8 mouse cellular contexts compared by ENCODE assay signal in the genomic region with DNA sequence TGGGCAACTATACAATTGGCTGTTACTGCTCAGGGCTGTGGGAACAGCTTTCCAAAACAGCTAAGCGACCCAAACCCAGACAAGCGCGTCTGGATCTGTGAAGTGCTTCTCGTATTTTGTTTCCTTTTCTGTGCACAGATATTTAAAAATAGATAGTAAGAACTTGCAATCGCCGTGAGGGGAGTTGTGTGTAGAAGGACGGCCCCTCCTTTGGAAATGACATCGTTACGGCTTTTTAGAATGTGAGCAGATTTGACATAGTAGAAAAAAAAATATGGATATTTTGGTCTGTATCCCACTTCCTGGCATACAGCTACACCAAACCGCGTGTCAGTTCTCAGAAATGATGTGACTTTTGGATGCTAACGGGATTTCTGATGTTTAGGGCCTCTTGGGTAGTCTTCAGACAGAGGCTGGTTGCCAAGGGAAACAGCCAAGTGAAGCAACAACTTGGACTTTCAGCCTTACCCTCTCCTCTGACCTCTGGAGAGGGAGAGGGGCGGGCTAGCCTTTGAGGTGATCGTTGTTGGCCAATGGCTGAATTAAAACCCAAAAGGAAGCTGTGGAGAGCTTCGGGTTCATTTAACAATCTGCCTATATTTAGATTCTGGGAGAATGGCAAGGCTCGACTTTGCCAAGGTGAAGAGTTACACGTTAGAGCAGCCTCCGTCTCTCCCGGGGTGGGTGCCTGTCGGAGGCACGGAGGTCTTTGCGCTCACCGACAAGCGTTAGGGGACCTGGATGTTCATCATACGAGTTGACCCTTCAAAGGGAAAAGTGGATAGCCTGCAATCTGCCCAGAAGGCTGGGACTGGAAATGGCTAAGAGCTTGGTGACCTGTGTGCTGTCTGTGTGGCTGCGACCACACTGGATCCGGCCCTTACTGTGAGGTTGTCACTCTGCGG. TPM values are rescaled to one million over a fixed set of nuclear protein-coding genes. Genes with fewer than 3 reads are reported as not detected.
A peak's percentile ranks its signal among the peaks of the same experiment; 100 is the strongest.
DNase-seq lines count a peak whose midpoint lies in the region; ATAC-seq and TF ChIP-seq lines count a peak whose summit lies in the region.

No protein-coding gene starts in this region.

- 58% methylated on average over 28 of the region's 28 CpGs for whole genome bisulfite sequencing in spleen, adult 2 months
- WGBS in forebrain, embryonic 16.5 days, result 56% methylated on average over 28 of the region's 28 CpGs
- 34% methylated on average over 28 of the region's 28 CpGs for WGBS in hindbrain, embryonic 14.5 days
- WGBS in liver, adult 2 months, result 24% methylated on average over 28 of the region's 28 CpGs
- WGBS in neural tube, embryonic 13.5 days, result 44% methylated on average over 28 of the region's 28 CpGs

- H3K36me3 ChIP-seq in spleen, adult 2 months (ENCODE audit: control insufficient read depth, insufficient read depth, low read length), result no peaks in the 10 kb centered on the region
- no peaks in the 10 kb centered on the region for H3K36me3 ChIP-seq in forebrain, embryonic 16.5 days (ENCODE audit: control insufficient read depth, insufficient read depth)
- no peaks in the 10 kb centered on the region for H3K36me3 ChIP-seq in hindbrain, embryonic 14.5 days (replicated peaks; ENCODE audit: control insufficient read depth, insufficient read depth)
- H3K36me3 ChIP-seq in liver, adult 2 months (ENCODE audit: control insufficient read depth, insufficient read depth, low read length), result peaks cover 15% of the 10 kb centered on the region
- H3K36me3 ChIP-seq in neural tube, embryonic 13.5 days, result no peaks in the 10 kb centered on the region

- TF ChIP-seq CTCF in spleen, adult 2 months (IDR thresholded peaks at IDR 0.05; ENCODE audit: extremely low read depth, insufficient read depth, insufficient read length, insufficient replicate concordance), result no peak
- TF ChIP-seq CTCF in liver, adult 2 months (IDR thresholded peaks at IDR 0.05; ENCODE audit: low read depth, low read length), result no peak

- no peak for TF ChIP-seq POLR2A in spleen, adult 2 months (IDR thresholded peaks at IDR 0.05; ENCODE audit: low read depth, low read length)
- 0 out of 2 replicates have a peak, but pooled peaks have one; percentile 5 for TF ChIP-seq POLR2A in liver, adult 2 months (IDR thresholded peaks at IDR 0.05; ENCODE audit: extremely low read depth, insufficient read depth, low read length)

- no peaks in the 10 kb centered on the region; the same call in 1 of the 2 replicates for H3K4me1 ChIP-seq in spleen, adult 2 months (ENCODE audit: control insufficient read depth, insufficient read depth, insufficient read length)
- peaks cover 9% of the 10 kb centered on the region; the same call in 1 of the 2 replicates for H3K4me1 ChIP-seq in forebrain, embryonic 16.5 days (replicated peaks; ENCODE audit: control insufficient read depth, insufficient read depth, low read length)
- H3K4me1 ChIP-seq in hindbrain, embryonic 14.5 days (replicated peaks; ENCODE audit: control insufficient read depth, insufficient read depth, low read length), result peaks cover 16% of the 10 kb centered on the region; the same call in 1 of the 2 replicates
- peaks cover 4% of the 10 kb centered on the region for H3K4me1 ChIP-seq in liver, adult 2 months (ENCODE audit: control insufficient read depth, insufficient read depth, low read length)
- H3K4me1 ChIP-seq in neural tube, embryonic 13.5 days (replicated peaks), result peaks cover 24% of the 10 kb centered on the region

- H3K79me2 ChIP-seq in liver, adult 2 months (ENCODE audit: control insufficient read depth, insufficient read depth, low read length), result no peaks in the 10 kb centered on the region

- H3K4me3 ChIP-seq in spleen, adult 2 months (ENCODE audit: extremely low read depth, insufficient read depth, insufficient read length), result peak overlapping the region; percentile 19; the same call in 1 of the 2 replicates
- peak overlapping the region; percentile 3 for H3K4me3 ChIP-seq in forebrain, embryonic 16.5 days (replicated peaks; ENCODE audit: low read length)
- H3K4me3 ChIP-seq in hindbrain, embryonic 14.5 days (replicated peaks; ENCODE audit: low read length), result peak overlapping the region; percentile 16; the same call in 1 of the 2 replicates
- peak overlapping the region; percentile 66 for H3K4me3 ChIP-seq in liver, adult 2 months (ENCODE audit: insufficient read depth, low read depth, low read length)
- peak overlapping the region; percentile 4; the same call in 1 of the 2 replicates for H3K4me3 ChIP-seq in neural tube, embryonic 13.5 days

- no peak overlapping the region for H3K9ac ChIP-seq in forebrain, embryonic 16.5 days (replicated peaks; ENCODE audit: low read depth, low read length)
- no peak overlapping the region for H3K9ac ChIP-seq in hindbrain, embryonic 14.5 days
- peak overlapping the region; percentile 69 for H3K9ac ChIP-seq in liver, adult 2 months (ENCODE audit: low read depth, low read length)
- H3K9ac ChIP-seq in neural tube, embryonic 13.5 days, result no peak overlapping the region

- no peak overlapping the region for H3K27ac ChIP-seq in spleen, adult 2 months (ENCODE audit: insufficient read depth, low read length)
- H3K27ac ChIP-seq in forebrain, embryonic 16.5 days (ENCODE audit: low read length), result peak overlapping the region; percentile 41; the same call in 1 of the 2 replicates
- H3K27ac ChIP-seq in hindbrain, embryonic 14.5 days, result no peak overlapping the region
- peak overlapping the region; percentile 88 for H3K27ac ChIP-seq in liver, adult 2 months (replicated peaks; ENCODE audit: insufficient read depth, low read depth, low read length)
- H3K27ac ChIP-seq in neural tube, embryonic 13.5 days (replicated peaks), result no peak overlapping the region

- H3K27me3 ChIP-seq in spleen, adult 2 months (ENCODE audit: control insufficient read depth, insufficient read depth, low read length), result no peaks in the 10 kb centered on the region
- H3K27me3 ChIP-seq in forebrain, embryonic 16.5 days (replicated peaks; ENCODE audit: control insufficient read depth, insufficient read depth, low read length), result no peaks in the 10 kb centered on the region
- no peaks in the 10 kb centered on the region for H3K27me3 ChIP-seq in hindbrain, embryonic 14.5 days (ENCODE audit: control insufficient read depth, insufficient read depth, low read length)
- H3K27me3 ChIP-seq in liver, adult 2 months (ENCODE audit: control insufficient read depth, insufficient read depth, low read length), result no peaks in the 10 kb centered on the region
- H3K27me3 ChIP-seq in neural tube, embryonic 13.5 days, result no peaks in the 10 kb centered on the region

- peak overlapping the region; percentile 25 for H3K4me2 ChIP-seq in forebrain, embryonic 16.5 days (ENCODE audit: low read length)
- peak overlapping the region; percentile 43 for H3K4me2 ChIP-seq in hindbrain, embryonic 14.5 days (replicated peaks)
- H3K4me2 ChIP-seq in neural tube, embryonic 13.5 days, result peak overlapping the region; percentile 34

- DNase-seq in spleen, adult 2 months (ENCODE audit: low read depth in 1 of 2, low spot score in 2 of 2), result no peak
- no peak for DNase-seq in spleen, postnatal 4 days (ENCODE audit: low spot score in 2 of 2)
- DNase-seq in hindbrain, embryonic 14.5 days (ENCODE audit: low spot score), result no peak
- DNase-seq in liver, adult 2 months (ENCODE audit: extremely low read depth, low read depth, low spot score), result peak; percentile 95
- no peak for DNase-seq in spleen, postnatal 36 days (ENCODE audit: low spot score in 2 of 2)
- no peak for DNase-seq in urinary bladder, postnatal 25 days (ENCODE audit: low spot score)

- 0 out of 2 replicates have a peak, but pooled peaks have one; percentile 29 for ATAC-seq in forebrain, embryonic 16.5 days
- ATAC-seq in hindbrain, embryonic 14.5 days (ENCODE audit: low FRiP score), result no peak
- ATAC-seq in neural tube, embryonic 13.5 days (ENCODE audit: low read depth), result no peak

- no peaks in the 10 kb centered on the region for H3K9me3 ChIP-seq in forebrain, embryonic 16.5 days (ENCODE audit: control insufficient read depth, low read length)
- H3K9me3 ChIP-seq in hindbrain, embryonic 14.5 days (ENCODE audit: control insufficient read depth, low read length), result no peaks in the 10 kb centered on the region
- no peaks in the 10 kb centered on the region for H3K9me3 ChIP-seq in neural tube, embryonic 13.5 days

RNA-seq across cellular contexts. Expression of gene Anapc15-ps, which starts 7.2 kb away (rescaled TPM):
- not detected in 2 replicates for polyA plus RNA-seq in spleen, adult 2 months (2012; rRNA removed)
- polyA plus RNA-seq in forebrain, embryonic 16.5 days (2015; fragmentation: Nextera tagmentation; extraction: Ambion mirVana), result not detected in 2 replicates
- polyA plus RNA-seq in hindbrain, embryonic 14.5 days (2014; fragmentation: Nextera tagmentation; extraction: Ambion mirVana), result not detected in 2 replicates
- total RNA-seq in liver, adult 2 months (2014; rRNA removed), result not detected in 2 replicates
- polyA plus RNA-seq in liver, adult 2 months (2012; rRNA removed), result not detected in 2 replicates
- polyA plus RNA-seq in neural tube, embryonic 13.5 days (2015; fragmentation: Nextera tagmentation; extraction: Ambion mirVana), result not detected in 2 replicates

Comparison
In these comparisons a context has a peak if more than half of its experiments do, and no peak if none do; other contexts are left out.
1. H3K27ac ChIP-seq: peak in forebrain, embryonic 16.5 days (single experiment) and liver, adult 2 months (single experiment); none in spleen, adult 2 months (single experiment), hindbrain, embryonic 14.5 days (single experiment) and neural tube, embryonic 13.5 days (single experiment).
2. H3K4me3 ChIP-seq: peak in every context shown above with its lines; median percentile 66 in liver, adult 2 months; 19 in spleen, adult 2 months; 16 in hindbrain, embryonic 14.5 days; 4 in neural tube, embryonic 13.5 days; 3 in forebrain, embryonic 16.5 days.
3. Peak in every context shown above with its lines, with median percentiles within 50 percentile points of each other: H3K4me2 ChIP-seq.